Mouse (Mus musculus): ENCODE results near the gene Olfr486.
"Not testable (repeated sequence)": the region's sequence is repeated elsewhere in the genome, so short reads cannot be mapped to it uniquely, and the experiment has no call there.

Gene Olfr486

DNA sequence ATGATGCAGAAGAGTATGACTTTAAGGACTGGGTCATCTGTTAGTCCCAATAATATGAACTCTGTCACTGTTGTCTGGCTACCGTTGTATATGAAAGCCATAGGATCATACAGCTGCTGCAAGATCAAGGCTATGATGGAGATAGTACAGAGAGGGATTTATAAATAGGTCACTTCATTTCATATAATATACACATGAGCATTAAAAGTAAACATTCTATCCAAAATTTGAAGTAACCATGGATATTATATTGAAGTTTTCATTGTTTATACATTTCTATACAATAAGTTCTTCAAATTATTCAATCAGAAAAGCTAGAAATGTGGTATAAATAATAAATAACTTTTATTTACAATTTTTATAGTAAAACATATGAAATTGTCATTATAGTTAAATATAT is at the start of gene Olfr486:
TSS of gene Olfr486 (minus strand) at position 101 of the 400 bp plus-strand sequence.
- not testable (repeated sequence) for DNase-seq (ENCODE audit: low read depth)

DNA sequence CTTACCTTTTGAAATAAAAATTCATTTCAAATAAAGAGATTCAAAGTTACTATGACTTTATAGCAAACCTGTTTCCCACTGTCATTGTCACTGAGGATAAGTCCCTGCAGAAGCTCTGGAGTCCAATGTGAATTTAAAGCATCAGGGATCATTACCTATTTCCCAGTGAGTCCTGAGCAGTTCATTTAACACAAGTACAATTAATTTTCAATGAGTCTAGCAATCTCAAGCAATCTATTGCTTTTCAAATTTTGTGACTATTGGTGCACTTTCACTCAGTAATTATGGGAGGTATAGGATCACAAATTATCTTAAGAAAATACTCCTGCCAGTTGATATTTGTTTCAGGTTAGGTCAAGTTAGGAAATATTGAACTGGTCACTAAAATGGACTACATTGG is 42.0 kb upstream of the Olfr486 start, which contains the start of gene Olfr487:
TSS of gene Olfr487 (minus strand) at position 101 of the 400 bp plus-strand sequence.
- DNase-seq (ENCODE audit: low read depth): not testable (repeated sequence)

DNA sequence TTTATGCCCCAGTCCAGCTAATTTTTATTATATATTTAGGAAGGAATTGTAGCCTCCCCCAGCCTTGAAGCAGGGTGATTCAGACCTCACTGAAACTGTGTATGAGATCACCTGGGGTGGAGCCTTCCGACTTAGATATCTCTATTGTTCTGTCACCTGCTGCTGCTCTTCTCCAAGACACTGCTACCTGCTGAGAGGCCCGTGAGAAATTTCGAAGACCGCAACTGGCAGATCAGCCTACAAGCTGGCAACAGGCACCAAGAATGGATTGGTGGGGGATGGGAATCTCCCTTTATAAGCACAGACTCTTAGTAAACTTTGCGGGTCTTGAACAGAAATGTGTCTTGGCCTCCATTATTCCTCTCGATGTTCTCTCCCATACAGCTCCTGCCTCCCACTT is 24.4 kb upstream of the Olfr486 start:
- DNase-seq (ENCODE audit: low read depth): no peak

GRCm38 (mm10) chr7:108196337-108196736 is 23.8 kb upstream of the Olfr486 start:
- DNase-seq (ENCODE audit: low read depth): not testable (repeated sequence)

DNA sequence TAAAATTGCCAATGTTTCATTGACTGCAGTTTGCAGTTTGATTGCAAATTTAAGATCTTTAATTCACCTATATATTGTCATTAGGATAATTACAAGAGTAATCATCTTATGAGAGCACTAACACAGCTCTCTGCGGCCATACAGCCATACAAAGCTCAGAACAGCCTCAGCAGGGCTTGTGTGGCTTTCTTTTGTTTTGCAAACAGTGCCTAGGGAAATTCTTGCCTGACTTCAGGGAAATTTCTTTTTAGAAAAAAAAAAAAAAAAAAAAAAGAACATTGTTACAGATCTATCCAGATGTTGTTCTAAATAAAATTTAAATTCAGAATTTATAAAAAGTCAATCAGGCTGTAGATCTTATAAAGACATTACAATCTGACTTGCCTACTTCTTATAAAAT is 20.2 kb upstream of the Olfr486 start:
- DNase-seq (ENCODE audit: low read depth): not testable (repeated sequence)

GRCm38 (mm10) chr7:108191196-108191595 is 18.7 kb upstream of the Olfr486 start:
- not testable (repeated sequence) for DNase-seq (ENCODE audit: low read depth)

GRCm38 (mm10) chr7:108185237-108185636 is 12.7 kb upstream of the Olfr486 start:
- DNase-seq (ENCODE audit: low read depth): not testable (repeated sequence)

GRCm38 (mm10) chr7:108184401-108184800 is 11.9 kb upstream of the Olfr486 start:
- DNase-seq (ENCODE audit: low read depth): not testable (repeated sequence)

- no peak for DNase-seq (ENCODE audit: low read depth)
These were observed 12.8 kb downstream of the Olfr486 start, which contains the start of gene Olfr485 for GRCm38 (mm10) chr7:108159771-108160170. Gene Olfr485, minus strand, starts transcription at chr7:108159871.

- DNase-seq (ENCODE audit: low read depth): no peak
These were observed 45.2 kb downstream of the Olfr486 start, which contains the start of gene Olfr484 for GRCm38 (mm10) chr7:108127349-108127748. Gene Olfr484, minus strand, starts transcription at chr7:108127449.

Measured in 416B (cell line).